Mouse (Mus musculus) limb, embryonic 13.5 days (tissue): ENCODE measurements around the gene Pop7. TPM values are rescaled to one million over a fixed set of nuclear protein-coding genes. Genes with fewer than 3 reads are reported as not detected.

Experiments
- ATAC-seq: fragments of 200-750 bp; cut with Nextera tagmentation; 2 replicates; pipeline ENCODE4 v1.8.0; 2017; ENCODE audit warnings: low read depth, moderate number of reproducible peaks, moderate TSS enrichment; ENCODE audit not compliant: low FRiP score
- H3K27ac ChIP-seq: fragments of 300-500 bp; sonication (generic); 2 replicates; pipeline ENCODE4 v1.5.1; 2015; ENCODE audit warnings: inconsistent platforms, mild to moderate bottlenecking, moderate library complexity
- H3K27me3 ChIP-seq: fragments of 300-500 bp; sonication (generic); 2 replicates; pipeline ENCODE4 v1.6.1; 2015; ENCODE audit warnings: mild to moderate bottlenecking, inconsistent platforms
- H3K36me3 ChIP-seq: fragments of 300-500 bp; sonication (generic); 2 replicates; pipeline ENCODE4 v1.6.1; 2015; ENCODE audit warnings: inconsistent platforms, mild to moderate bottlenecking, moderate library complexity
- H3K4me1 ChIP-seq: fragments of 300-500 bp; sonication (generic); 2 replicates; pipeline ENCODE4 v1.6.1; 2015; ENCODE audit warnings: inconsistent platforms
- H3K4me2 ChIP-seq: fragments of 300-500 bp; sonication (generic); replicated peaks from 2 replicates; pipeline ENCODE4 v1.6.1; 2015; ENCODE audit warnings: inconsistent platforms, mild to moderate bottlenecking, moderate library complexity
- H3K4me3 ChIP-seq: fragments of 300-500 bp; sonication (generic); 2 replicates; pipeline ENCODE4 v1.5.1; 2015; ENCODE audit warnings: moderate library complexity, mild to moderate bottlenecking, inconsistent platforms
- H3K9ac ChIP-seq: fragments of 300-500 bp; sonication (generic); 2 replicates; pipeline ENCODE4 v1.6.1; 2015; ENCODE audit warnings: mild to moderate bottlenecking, inconsistent platforms
- H3K9me3 ChIP-seq: fragments of 300-500 bp; sonication (generic); 2 replicates; pipeline ENCODE4 v1.6.1; 2016; ENCODE audit warnings: inconsistent platforms
- WGBS: fragments of 180-500 bp; shearing (Covaris S2); methylation state at CpG from one replicate; pipeline ENCODE4 v1.1.7; 2015; 5-methylcytosine and 5-hydroxymethylcytosine counted together
- polyA plus RNA-seq: library from polyadenylated mRNA; unstranded; fragments of >200 nt; fragmentation: Nextera tagmentation; extraction: Ambion mirVana; gene quantifications from 2 replicates; pipeline ENCODE4 v1.2.1, GENCODE M21; 2015

Pop7 gene
- polyA plus RNA-seq, 1 experiment from 2014 or later, result 54.0 TPM

DNA sequence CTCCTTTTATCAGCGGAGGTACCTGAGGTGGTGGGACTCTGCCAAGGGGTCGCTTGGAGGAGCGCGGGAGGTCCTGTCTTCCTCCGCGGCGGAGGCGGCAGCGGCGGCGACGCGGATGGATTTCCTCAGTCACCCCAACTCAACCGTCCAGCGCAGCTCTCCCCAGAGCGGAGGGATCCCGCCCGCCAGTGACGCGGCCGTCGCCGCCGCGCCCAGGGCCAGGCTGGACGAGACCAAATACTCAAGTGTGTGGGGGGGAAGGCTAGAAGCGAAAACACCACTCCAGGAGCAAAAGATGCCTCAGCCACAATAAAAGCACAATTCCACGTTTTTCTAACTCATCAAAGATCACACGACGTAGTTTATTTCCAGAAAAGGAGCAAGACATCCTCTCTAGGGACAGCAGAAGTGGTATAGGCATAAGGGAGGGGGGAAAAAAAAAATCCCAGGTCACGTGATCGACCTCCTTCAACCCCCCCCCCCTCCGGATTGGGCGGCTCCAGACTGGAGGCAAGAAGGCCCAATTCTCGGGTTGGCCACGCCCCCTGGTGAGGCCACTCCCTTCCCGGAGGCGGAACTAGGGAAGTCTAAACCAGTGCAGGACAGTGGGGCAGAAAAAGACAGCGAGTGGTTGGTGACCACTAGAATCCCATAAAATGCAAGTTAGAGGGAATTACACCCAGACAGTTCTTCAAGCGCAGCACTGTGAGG, 31.0 kb upstream of the Pop7 start, which contains the start of the genes Epo and Gnb2:
Epo (minus strand) TSS at position 126 of the 711 bp plus-strand sequence.
Gnb2 (minus strand) TSS at position 394 of the 711 bp plus-strand sequence.
- under 1% methylated on average over 40 of the region's 40 CpGs for WGBS
- no peaks in the 10 kb centered on the region for H3K9me3 ChIP-seq

DNA sequence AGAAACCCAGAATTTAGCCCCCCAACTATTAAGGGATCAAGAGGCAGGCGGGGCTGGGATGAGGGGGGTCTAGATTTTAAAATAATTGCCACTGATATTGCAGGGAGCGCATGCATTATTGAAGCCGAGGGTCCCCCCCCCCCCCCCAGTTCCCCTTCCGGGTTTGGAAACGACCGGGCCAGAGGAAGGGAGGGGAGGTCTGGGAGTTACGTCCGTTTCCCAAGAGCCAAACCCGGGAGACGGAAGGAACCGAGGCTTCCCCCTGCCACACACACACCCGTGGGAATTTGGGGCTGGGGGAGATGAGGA, 30.4 kb upstream of the Pop7 start:
- Histone ChIP-seq H3K36me3 (peaks cover 25% of the 10 kb centered on the region), H3K4me3 (peak overlapping the region; percentile 86), H3K4me1 (peaks cover 25% of the 10 kb centered on the region), H3K27ac (peak overlapping the region; percentile 95), H3K27me3 (no peaks in the 10 kb centered on the region), H3K4me2 (peak overlapping the region; percentile 98), H3K9ac (peak overlapping the region; percentile 93), H3K9me3 (no peaks in the 10 kb centered on the region)
- 0% methylated on average over 9 of the region's 12 CpGs for WGBS
- peak; percentile 3; the same call in 1 of the 2 replicates for ATAC-seq

More for the DNA sequence above, 31.0 kb upstream of the Pop7 start, which contains the start of the genes Epo and Gnb2:
- Histone ChIP-seq H3K4me3 (peak within 1 kb of the TSS; percentile 86), H3K27ac (peak within 1 kb of the TSS; percentile 95), H3K4me2 (peak within 1 kb of the TSS; percentile 98), H3K36me3 (peaks cover 20% of the 10 kb centered on the region), H3K4me1 (peaks cover 20% of the 10 kb centered on the region), H3K27me3 (no peaks in the 10 kb centered on the region), H3K9ac (peak within 1 kb of the TSS; percentile 93)
- peak; percentile 78 for ATAC-seq

DNA sequence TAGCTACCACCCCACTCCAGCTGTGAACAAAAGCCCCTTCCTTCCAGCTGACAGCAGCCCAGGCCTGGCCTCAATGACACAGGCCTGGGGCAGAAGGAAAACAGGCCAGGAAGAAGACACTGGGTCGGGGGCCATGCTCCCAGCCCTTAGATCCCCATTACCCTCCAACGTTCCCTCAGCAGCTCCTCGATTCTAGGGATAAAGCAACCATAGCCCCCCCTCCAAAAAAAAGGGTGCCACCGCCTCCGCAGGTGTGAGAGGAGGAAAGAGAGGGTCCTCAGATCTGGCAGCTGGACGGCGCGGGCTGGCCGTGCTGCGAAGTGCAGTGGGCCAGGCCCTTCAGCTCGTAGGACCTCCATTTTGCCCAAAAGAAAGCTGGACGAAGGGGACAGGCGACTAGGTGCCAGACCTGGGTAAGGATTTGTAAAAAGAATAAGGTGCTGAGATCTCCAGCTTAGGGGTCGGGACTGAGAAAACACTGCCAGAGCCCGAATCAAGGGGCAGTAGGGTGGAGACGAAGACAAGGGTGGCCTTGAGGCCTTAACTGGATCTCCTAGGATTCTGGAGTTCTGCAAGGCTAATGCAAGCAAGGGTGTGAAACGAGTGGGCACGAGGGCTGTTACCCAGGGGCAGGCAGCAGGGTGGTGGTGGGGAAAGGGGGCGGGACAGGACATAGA, 30.0 kb upstream of the Pop7 start:
- Histone ChIP-seq H3K27me3 (no peaks in the 10 kb centered on the region), H3K27ac (peak overlapping the region; percentile 95), H3K4me3 (peak overlapping the region; percentile 86), H3K9me3 (no peaks in the 10 kb centered on the region), H3K4me2 (peak overlapping the region; percentile 98), H3K4me1 (peaks cover 30% of the 10 kb centered on the region), H3K36me3 (peaks cover 30% of the 10 kb centered on the region), H3K9ac (peak overlapping the region; percentile 93)
- ATAC-seq, result no peak
- WGBS, result under 1% methylated on average over 19 of the region's 19 CpGs

DNA sequence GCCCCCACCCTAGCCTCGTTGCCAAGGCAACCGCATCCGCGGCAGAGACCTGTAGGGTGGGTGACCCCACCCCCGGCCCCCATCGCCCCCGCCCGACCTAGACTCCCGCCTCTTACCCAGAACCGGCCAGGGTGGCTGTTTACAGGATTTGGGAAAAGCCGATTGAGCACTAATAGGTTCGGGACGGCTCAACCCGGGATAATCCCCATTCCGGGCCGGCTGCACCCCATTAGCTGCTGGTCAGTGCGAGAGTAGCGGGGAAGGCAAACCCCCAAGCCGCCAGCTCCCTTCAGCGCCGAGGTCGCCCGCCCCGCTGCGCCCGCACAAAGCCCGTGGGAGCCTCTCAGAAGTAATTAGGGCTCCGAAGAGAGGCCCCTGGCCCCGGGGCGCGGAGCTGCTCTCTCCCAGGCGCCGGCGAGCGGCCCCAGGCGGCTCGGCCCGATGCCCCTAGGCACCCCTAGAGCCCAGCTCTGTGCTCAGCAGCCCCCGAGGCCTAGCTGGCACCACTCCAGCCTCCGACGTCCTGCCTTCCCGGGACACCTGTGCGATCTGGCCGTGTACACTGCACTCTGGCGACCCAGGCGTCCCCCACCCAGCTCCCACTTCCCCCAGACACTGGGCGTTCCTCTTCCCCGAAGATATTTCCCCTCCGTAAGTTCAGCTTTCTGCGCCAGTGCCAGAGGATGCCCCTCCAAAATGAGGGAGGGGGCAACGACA, 29.3 kb upstream of the Pop7 start:
- ATAC-seq, result peak; percentile 0; the same call in 1 of the 2 replicates

DNA sequence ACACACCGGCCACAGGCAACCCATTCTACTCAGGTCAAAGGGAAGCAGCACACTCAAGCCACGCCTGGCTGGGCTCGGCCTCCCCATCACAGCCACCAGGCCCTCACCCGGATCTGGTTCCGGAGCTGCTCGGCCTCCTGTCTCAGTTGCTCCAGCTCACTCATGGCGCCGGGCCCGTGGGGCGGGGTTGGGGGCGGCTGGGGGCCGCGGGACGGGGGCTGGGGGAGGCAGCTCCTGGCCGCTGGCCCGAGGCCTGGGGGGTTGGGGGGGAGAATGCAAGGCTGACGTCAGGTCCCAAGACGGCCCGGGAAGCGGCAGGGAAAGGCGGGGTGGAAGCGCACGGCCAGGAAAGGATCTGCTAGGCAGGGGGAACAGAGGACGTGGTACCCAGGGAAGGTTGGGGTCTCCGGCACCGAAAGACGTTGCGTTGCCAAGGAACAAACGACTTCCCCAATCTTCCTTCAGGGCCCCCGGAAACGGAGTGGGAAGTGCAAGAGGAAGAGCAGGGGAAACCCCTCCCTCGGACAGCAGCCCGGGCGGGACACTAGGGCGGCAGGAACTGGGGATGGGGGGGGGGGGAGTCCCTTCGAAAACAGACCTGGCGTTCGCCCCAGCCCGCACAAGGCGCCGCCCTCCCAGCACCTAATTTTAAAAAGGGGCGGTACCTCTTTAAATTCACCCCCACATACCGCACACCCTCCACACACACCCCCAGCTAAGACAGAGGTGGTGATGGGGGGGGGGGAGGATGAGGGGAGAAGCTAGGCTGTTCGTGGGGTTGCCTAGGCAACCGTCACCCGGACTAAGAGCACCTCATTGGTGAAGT, 28.5 kb upstream of the Pop7 start:
- peak overlapping the region; percentile 98 for H3K4me2 ChIP-seq
- H3K4me1 ChIP-seq, result peaks cover 38% of the 10 kb centered on the region
- H3K9ac ChIP-seq, result peak overlapping the region; percentile 93
- peak overlapping the region; percentile 86 for H3K4me3 ChIP-seq
- WGBS, result 0% methylated on average over 44 of the region's 46 CpGs
- peak; percentile 38 for ATAC-seq
- H3K36me3 ChIP-seq, result peaks cover 40% of the 10 kb centered on the region
- H3K27me3 ChIP-seq, result no peaks in the 10 kb centered on the region
- no peaks in the 10 kb centered on the region for H3K9me3 ChIP-seq
- H3K27ac ChIP-seq, result peak overlapping the region; percentile 95

More for the DNA sequence above, 29.3 kb upstream of the Pop7 start:
- Histone ChIP-seq H3K9me3 (no peaks in the 10 kb centered on the region), H3K4me3 (peak overlapping the region; percentile 86), H3K4me2 (peak overlapping the region; percentile 98), H3K9ac (peak overlapping the region; percentile 93), H3K27me3 (no peaks in the 10 kb centered on the region), H3K4me1 (peaks cover 32% of the 10 kb centered on the region), H3K36me3 (peaks cover 33% of the 10 kb centered on the region), H3K27ac (peak overlapping the region; percentile 95)
- WGBS, result under 1% methylated on average over 51 of the region's 51 CpGs

DNA sequence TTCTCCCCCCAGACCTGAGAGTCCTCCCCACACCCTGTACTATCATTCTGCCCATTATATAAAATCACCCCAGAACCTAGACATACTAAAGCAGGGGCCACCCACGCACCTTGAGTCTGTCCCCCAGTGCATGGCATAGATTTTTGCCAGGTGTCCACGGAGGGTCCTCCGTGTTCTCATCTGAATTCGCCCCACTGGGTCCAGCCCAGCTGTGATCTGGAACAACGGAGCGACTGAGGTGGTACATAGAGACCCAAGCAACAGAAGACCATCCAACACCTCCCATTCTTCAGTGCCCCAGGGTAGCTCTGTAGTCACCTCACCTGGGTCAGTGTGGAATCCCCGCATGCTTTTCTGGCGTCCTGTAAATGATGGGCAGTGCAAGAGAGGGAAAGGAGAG, 27.8 kb upstream of the Pop7 start:
- 73% methylated on average over 8 of the region's 8 CpGs for WGBS
- no peaks in the 10 kb centered on the region for H3K27me3 ChIP-seq
- H3K4me3 ChIP-seq, result peak overlapping the region; percentile 86
- no peak for ATAC-seq
- peaks cover 47% of the 10 kb centered on the region for H3K36me3 ChIP-seq
- H3K9me3 ChIP-seq, result no peaks in the 10 kb centered on the region
- H3K4me1 ChIP-seq, result peaks cover 38% of the 10 kb centered on the region
- H3K4me2 ChIP-seq, result peak overlapping the region; percentile 98
- H3K9ac ChIP-seq, result peak overlapping the region; percentile 93
- peak overlapping the region; percentile 95 for H3K27ac ChIP-seq

DNA sequence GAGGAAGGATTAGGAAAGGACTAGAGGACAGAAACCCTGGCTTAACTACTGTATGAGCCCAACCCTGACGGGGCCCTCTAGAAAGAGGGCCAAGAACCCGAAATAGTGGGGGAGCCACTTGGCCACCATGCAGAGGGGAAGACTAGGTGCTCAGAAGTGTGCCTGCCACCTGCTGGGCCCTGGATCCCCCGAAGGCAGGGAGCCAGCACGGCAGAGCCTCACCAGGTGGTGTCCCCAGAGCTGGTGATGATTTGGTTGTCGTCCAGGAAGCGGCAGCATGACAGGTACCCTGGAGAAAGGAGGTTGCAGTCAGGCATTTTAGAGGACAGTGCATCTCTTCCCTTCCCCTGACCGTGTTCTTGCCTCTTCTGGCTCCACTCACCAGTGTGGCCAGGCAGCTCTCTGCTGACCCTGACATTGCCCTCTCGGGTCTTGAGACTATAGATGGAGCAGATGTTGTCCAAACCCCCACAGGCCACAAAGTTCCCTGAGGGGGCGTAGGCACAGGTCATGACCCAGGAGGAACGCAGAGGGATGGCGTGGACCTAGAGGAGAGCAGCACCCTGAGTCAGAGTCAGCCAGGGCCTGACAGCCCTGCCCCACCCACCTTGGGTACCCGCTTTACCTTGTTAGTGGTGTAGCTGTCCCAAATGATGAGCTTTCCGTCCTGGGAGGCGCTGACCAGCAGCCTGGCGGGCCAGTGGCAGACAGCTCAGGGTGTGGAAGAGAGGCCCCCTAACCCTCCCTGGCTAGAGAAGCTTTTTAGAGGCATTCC, 27.1 kb upstream of the Pop7 start:
- no peaks in the 10 kb centered on the region for H3K9me3 ChIP-seq
- peak overlapping the region; percentile 86 for H3K4me3 ChIP-seq
- no peaks in the 10 kb centered on the region for H3K27me3 ChIP-seq
- no peak for ATAC-seq
- H3K36me3 ChIP-seq, result peaks cover 53% of the 10 kb centered on the region
- H3K4me2 ChIP-seq, result peak overlapping the region; percentile 98
- peaks cover 38% of the 10 kb centered on the region for H3K4me1 ChIP-seq
- 67% methylated on average over 15 of the region's 15 CpGs for WGBS
- H3K27ac ChIP-seq, result peak overlapping the region; percentile 95; the same call in 1 of the 2 replicates
- H3K9ac ChIP-seq, result peak overlapping the region; percentile 93; the same call in 1 of the 2 replicates

DNA sequence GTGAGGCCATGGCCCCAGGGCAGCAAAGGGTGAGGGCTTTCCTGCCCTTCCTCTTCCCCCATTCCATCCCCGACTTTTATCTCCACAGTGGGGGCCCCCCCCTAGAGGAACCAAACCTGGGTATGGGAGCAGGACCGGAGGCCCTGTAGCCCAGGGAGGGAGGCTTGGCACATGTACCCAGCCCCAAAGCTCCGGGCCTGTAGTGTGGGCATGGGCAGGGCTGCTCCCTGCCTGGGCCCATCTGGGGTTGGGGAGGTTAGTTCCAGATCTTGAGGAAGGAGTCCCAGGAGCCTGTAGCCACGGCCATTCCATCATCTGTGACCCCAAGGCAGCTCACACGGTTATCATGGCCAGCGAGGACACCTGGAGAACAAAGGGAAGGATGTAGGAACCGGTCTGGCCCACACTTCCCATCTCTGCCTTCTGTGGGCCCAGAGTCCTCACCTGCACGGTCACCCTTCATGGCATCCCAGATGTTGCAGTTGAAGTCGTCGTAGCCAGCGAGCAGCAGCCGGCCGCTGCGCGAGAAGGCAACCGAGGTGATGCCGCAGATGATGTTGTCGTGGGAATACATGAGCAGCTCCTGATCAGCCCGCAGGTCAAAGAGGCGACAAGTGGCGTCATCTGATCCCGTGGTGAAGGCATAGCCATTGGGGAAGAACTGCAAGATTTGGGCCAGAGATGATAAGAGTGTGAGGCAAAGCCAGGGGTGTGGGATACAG, 26.1 kb upstream of the Pop7 start:
- WGBS, result 85% methylated on average over 22 of the region's 22 CpGs
- H3K4me2 ChIP-seq, result no peak overlapping the region
- H3K4me3 ChIP-seq, result no peak overlapping the region
- no peak overlapping the region for H3K27ac ChIP-seq
- no peaks in the 10 kb centered on the region for H3K9me3 ChIP-seq
- no peaks in the 10 kb centered on the region for H3K27me3 ChIP-seq
- peaks cover 63% of the 10 kb centered on the region for H3K36me3 ChIP-seq
- ATAC-seq, result no peak
- peaks cover 35% of the 10 kb centered on the region for H3K4me1 ChIP-seq
- peak overlapping the region; percentile 43; the same call in 1 of the 2 replicates for H3K9ac ChIP-seq

DNA sequence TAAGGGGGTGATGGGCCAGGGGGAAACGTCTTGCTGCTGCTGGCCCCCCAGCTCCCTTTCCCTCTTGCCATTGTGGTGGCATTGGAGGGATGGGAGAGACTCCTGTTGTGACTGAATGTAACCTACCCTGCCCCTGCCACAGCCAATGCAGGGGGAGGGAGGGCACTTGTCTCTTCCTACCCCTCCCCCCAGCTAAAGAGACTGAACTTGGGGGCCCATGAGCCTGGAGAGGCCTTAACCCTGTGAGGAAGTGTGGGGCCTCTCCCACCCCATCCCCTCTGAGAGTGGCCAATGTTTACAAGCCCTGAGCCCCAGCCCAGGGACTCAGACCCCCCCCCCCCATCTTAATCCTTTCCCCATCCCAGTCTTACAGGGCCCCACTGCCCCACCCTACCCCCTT, 25.1 kb upstream of the Pop7 start:
- no peak overlapping the region for H3K9ac ChIP-seq
- no peaks in the 10 kb centered on the region for H3K9me3 ChIP-seq
- no peak overlapping the region for H3K27ac ChIP-seq
- WGBS, result 47% methylated on average over 1 of the region's 1 CpGs
- peaks cover 73% of the 10 kb centered on the region for H3K36me3 ChIP-seq
- H3K27me3 ChIP-seq, result no peaks in the 10 kb centered on the region
- no peak overlapping the region for H3K4me3 ChIP-seq
- no peak overlapping the region for H3K4me2 ChIP-seq
- ATAC-seq, result no peak
- H3K4me1 ChIP-seq, result peaks cover 35% of the 10 kb centered on the region

DNA sequence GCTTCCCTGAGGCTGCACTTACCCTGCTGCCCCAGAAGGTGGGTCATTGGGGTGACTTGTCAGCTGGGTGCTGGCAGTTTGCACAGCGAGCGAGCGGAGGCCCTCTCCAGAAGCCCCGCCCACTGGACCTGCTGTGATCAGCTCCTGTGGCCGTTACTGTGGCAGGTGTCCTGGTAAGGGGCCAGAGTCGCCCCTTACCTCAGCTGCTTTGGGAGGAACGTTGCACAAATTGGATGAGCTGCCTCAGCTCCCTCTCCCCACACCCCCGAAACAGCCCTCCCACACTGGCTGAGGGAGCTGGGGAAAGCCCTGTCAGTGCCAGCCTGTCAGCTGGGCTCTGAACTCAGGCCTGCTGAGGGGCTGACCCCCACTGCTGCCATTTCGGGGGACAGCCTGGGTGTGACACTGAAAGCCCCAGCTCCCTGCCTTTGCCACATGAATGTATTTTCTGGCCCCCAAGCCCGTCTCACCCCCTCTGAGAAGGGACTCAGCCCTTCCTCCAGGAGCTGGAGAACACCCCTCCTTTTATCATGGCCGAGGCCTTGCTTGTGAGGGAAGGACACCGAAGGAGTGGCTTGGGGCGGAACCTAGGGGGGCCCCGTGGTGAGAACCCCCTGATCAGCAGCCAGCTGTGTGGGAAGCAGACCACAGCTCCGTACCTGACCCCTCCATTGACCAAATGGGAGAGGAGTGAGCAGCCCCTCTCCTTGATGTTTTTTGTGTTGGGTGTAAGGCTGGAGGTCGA, 24.0 kb upstream of the Pop7 start:
- H3K4me1 ChIP-seq, result peaks cover 35% of the 10 kb centered on the region
- H3K4me2 ChIP-seq, result no peak overlapping the region
- H3K9ac ChIP-seq, result peak overlapping the region; percentile 15; the same call in 1 of the 2 replicates
- no peaks in the 10 kb centered on the region for H3K9me3 ChIP-seq
- H3K27ac ChIP-seq, result peak overlapping the region; percentile 48; the same call in 1 of the 2 replicates
- ATAC-seq, result no peak
- H3K27me3 ChIP-seq, result no peaks in the 10 kb centered on the region
- H3K4me3 ChIP-seq, result no peak overlapping the region
- peaks cover 84% of the 10 kb centered on the region for H3K36me3 ChIP-seq
- WGBS, result 53% methylated on average over 16 of the region's 16 CpGs
